Mouse (Mus musculus) liver, adult 2 months (tissue): ENCODE measurements around the gene Pcsk1n.

Experiments
- CTCF ChIP-seq: fragments of 200-500 bp; IDR thresholded peaks from 2 replicates; pipeline ENCODE4 v1.5.1; 2011; ENCODE audit warnings: low read depth, low read length, control low read depth
- POLR2A ChIP-seq: fragments of 200-500 bp; IDR thresholded peaks from 2 replicates; pipeline ENCODE4 v1.6.1; 2011; ENCODE audit warnings: low read length, control low read depth; ENCODE audit not compliant: insufficient read depth; ENCODE audit errors: extremely low read depth

DNA sequence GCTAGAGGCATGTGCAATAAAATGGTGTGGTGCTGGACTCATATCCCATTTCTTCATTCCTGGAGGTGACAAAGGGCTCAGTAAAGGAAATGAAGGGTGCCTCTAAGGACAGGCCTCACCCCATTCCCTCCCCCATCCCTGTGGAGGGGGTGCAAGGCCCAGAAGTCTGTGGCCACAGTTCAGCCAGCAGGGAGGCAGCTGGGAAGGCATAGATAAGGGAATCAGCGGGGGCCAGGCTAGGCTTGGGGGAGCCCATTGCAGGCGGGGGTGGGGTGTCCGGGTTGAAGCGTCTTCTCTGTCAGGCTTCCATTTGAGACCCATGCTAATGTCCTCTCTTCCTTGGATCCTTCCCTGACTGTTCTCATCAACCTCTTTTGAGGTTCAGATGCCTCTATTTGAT is 51.7 kb downstream of the Pcsk1n start:
- TF ChIP-seq POLR2A (no peak), CTCF (no peak)
